Mouse (Mus musculus) midbrain, postnatal 0 days (tissue): ENCODE measurements around the gene Atp1b1. TPM values are rescaled to one million over a fixed set of nuclear protein-coding genes. Genes with fewer than 3 reads are reported as not detected.

Experiments used
- ATAC-seq: fragments of 200-750 bp; cut with Nextera tagmentation; 2 replicates; pipeline ENCODE4 v1.8.0; 2017; ENCODE audit warnings: moderate number of reproducible peaks, mild to moderate bottlenecking, moderate TSS enrichment, moderate library complexity; ENCODE audit not compliant: low FRiP score
- DNase-seq: peaks from one replicate; pipeline ENCODE4 v3.0.0-alpha.2; 2015; ENCODE audit warnings: low spot score
- H3K27ac ChIP-seq: fragments of 300-500 bp; sonication (generic); 2 replicates; pipeline ENCODE4 v1.5.1; 2014; ENCODE audit warnings: low read depth, mild to moderate bottlenecking, low read length, mixed read lengths
- H3K27me3 ChIP-seq: fragments of 300-500 bp; sonication (generic); 2 replicates; pipeline ENCODE4 v1.6.1; 2014; ENCODE audit warnings: low read length, control low read depth, mixed read lengths; ENCODE audit not compliant: insufficient read depth
- H3K36me3 ChIP-seq: fragments of 300-500 bp; sonication (generic); 2 replicates; pipeline ENCODE4 v1.6.1; 2014; ENCODE audit warnings: low read length, control low read depth, mixed read lengths; ENCODE audit not compliant: insufficient read depth
- H3K4me1 ChIP-seq: fragments of 300-500 bp; sonication (generic); 2 replicates; pipeline ENCODE4 v1.6.1; 2014; ENCODE audit warnings: mild to moderate bottlenecking, control low read depth, antibody characterized with exemption, low read length, mixed read lengths; ENCODE audit not compliant: insufficient read depth
- H3K4me2 ChIP-seq: fragments of 300-500 bp; sonication (generic); 2 replicates; pipeline ENCODE4 v1.6.1; 2014; ENCODE audit warnings: low read depth, mild to moderate bottlenecking, low read length, mixed read lengths; ENCODE audit not compliant: poor library complexity, severe bottlenecking
- H3K4me3 ChIP-seq: fragments of 300-500 bp; sonication (generic); 2 replicates; pipeline ENCODE4 v1.5.1; 2014; ENCODE audit warnings: low read depth, mild to moderate bottlenecking, low read length, moderate library complexity
- H3K9ac ChIP-seq: fragments of 300-500 bp; sonication (generic); replicated peaks from 2 replicates; pipeline ENCODE4 v1.6.1; 2014; ENCODE audit warnings: mild to moderate bottlenecking, low read length, moderate library complexity, mixed read lengths; ENCODE audit not compliant: poor library complexity, severe bottlenecking
- H3K9me3 ChIP-seq: fragments of 300-500 bp; sonication (generic); 2 replicates; pipeline ENCODE4 v1.6.1; 2016; ENCODE audit warnings: low read length, control low read depth
- CTCF ChIP-seq: IDR thresholded peaks from 2 replicates; pipeline ENCODE4 v1.5.1; 2016; ENCODE audit warnings: antibody characterized with exemption, mild to moderate bottlenecking
- WGBS: fragments of 180-500 bp; shearing (Covaris S2); extraction: QIAGEN DNeasy Blood & Tissue Kit; methylation state at CpG from one replicate; pipeline ENCODE4 v1.1.7; 2014; 5-methylcytosine and 5-hydroxymethylcytosine counted together
- polyA plus RNA-seq: library from polyadenylated mRNA; unstranded; fragments of >200 nt; fragmentation: Nextera tagmentation; extraction: Ambion mirVana; gene quantifications from 2 replicates; pipeline ENCODE4 v1.2.1, GENCODE M21; 2015
- total RNA-seq: library from RNA; depleted of rRNA; stranded (reverse); fragments of >200 nt; gene quantifications from 2 replicates; pipeline ENCODE4 v1.2.3, GENCODE M21; 2014

Gene Atp1b1
- total and polyA plus RNA-seq, 2 experiments from 2014 or later, result 328 to 530 TPM

DNA sequence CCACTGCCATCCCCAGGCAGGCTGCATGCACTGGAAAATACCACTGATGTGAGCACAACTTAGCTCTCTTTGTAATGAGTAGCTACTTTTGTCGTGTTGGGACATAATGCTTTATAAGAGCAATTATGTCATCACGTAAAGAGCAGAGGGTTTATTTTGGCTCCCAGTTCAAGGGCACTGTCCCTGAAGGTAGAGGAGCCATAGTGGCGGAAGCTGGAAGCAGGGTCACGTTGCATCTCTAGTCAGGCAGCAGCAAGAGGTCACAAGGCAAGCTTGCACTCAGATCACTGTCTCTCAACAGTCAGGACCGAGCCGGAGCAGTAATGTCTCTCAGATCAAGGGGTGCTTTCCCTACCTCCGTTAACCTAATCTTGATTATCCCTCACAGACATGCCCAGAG is 30.4 kb downstream of the Atp1b1 start:
- Histone ChIP-seq H3K4me2 (no peak overlapping the region), H3K9ac (no peak overlapping the region), H3K4me1 (no peaks in the 10 kb centered on the region), H3K4me3 (no peak overlapping the region), H3K27ac (no peak overlapping the region), H3K27me3 (no peaks in the 10 kb centered on the region), H3K9me3 (no peaks in the 10 kb centered on the region), H3K36me3 (no peaks in the 10 kb centered on the region)
- no peak for TF ChIP-seq CTCF
- no peak for ATAC-seq
- whole genome bisulfite sequencing, result 80% methylated on average over 7 of the region's 7 CpGs
- no peak for DNase-seq

GRCm38 (mm10) chr1:164426227-164426626 is 31.9 kb downstream of the Atp1b1 start:
- no peaks in the 10 kb centered on the region for H3K27me3 ChIP-seq
- no peaks in the 10 kb centered on the region for H3K4me1 ChIP-seq
- no peak for ATAC-seq
- no peak for DNase-seq
- H3K27ac ChIP-seq, result no peak overlapping the region
- H3K9me3 ChIP-seq, result no peaks in the 10 kb centered on the region
- WGBS, result 90% methylated on average over 7 of the region's 7 CpGs
- no peak for TF ChIP-seq CTCF
- H3K4me2 ChIP-seq, result no peak overlapping the region
- no peak overlapping the region for H3K4me3 ChIP-seq
- no peak overlapping the region for H3K9ac ChIP-seq
- H3K36me3 ChIP-seq, result no peaks in the 10 kb centered on the region

DNA sequence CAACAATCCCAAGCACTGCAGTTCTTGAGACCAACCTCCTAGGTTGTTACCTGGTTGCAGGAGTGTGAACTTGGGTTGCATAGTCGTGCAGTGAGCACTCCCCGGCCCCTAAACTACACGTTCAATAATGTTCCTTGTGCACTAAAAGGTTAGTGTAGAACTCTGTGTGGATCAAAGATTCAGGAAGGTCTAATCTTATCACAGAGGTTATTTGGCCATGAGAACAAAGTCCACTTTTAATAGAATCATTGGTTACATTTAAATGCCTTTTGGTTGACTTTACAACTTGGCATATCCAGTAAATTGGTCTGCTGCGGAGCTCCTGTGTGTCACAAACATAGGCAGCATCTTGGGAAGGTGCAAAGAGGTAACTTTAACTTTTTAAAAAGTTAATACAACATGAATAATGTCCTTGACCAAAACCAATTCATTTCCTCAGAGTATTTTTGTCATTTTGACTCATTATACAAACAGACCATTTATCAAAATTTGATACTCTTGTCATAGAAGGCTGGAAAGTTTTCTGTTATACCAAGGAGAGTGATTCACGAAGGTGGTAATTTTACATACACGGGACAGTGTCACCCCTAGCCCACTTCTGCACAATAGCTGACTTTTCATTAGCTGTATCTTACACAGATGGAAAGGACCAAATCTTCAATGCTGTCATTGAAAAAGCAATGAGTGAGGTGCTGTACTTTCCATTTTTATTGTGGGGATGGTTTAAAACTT is 37.4 kb downstream of the Atp1b1 start:
- 93% methylated on average over 6 of the region's 6 CpGs for WGBS
- Histone ChIP-seq H3K9ac (no peak overlapping the region), H3K36me3 (no peaks in the 10 kb centered on the region), H3K9me3 (no peaks in the 10 kb centered on the region), H3K4me3 (no peak overlapping the region), H3K27me3 (no peaks in the 10 kb centered on the region), H3K4me1 (no peaks in the 10 kb centered on the region), H3K27ac (no peak overlapping the region), H3K4me2 (no peak overlapping the region)
- DNase-seq (no peak), ATAC-seq (no peak)
- TF ChIP-seq CTCF, result no peak

GRCm38 (mm10) chr1:164419401-164419800 is 38.8 kb downstream of the Atp1b1 start:
- H3K4me1 ChIP-seq, result no peaks in the 10 kb centered on the region
- 84% methylated on average over 8 of the region's 8 CpGs for WGBS

GRCm38 (mm10) chr1:164418320-164418719 is 39.8 kb downstream of the Atp1b1 start:
- H3K4me2 ChIP-seq, result no peak overlapping the region
- TF ChIP-seq CTCF, result no peak
- H3K4me1 ChIP-seq, result no peaks in the 10 kb centered on the region
- no peaks in the 10 kb centered on the region for H3K36me3 ChIP-seq
- 88% methylated on average over 10 of the region's 10 CpGs for WGBS
- no peak overlapping the region for H3K27ac ChIP-seq
- H3K27me3 ChIP-seq, result no peaks in the 10 kb centered on the region
- DNase-seq, result no peak
- H3K9ac ChIP-seq, result no peak overlapping the region
- no peak overlapping the region for H3K4me3 ChIP-seq
- ATAC-seq, result no peak
- H3K9me3 ChIP-seq, result no peaks in the 10 kb centered on the region

More at GRCm38 (mm10) chr1:164419401-164419800, 38.8 kb downstream of the Atp1b1 start:
- Histone ChIP-seq H3K9ac (no peak overlapping the region), H3K4me2 (no peak overlapping the region), H3K9me3 (no peaks in the 10 kb centered on the region), H3K27me3 (no peaks in the 10 kb centered on the region), H3K4me3 (no peak overlapping the region), H3K36me3 (no peaks in the 10 kb centered on the region), H3K27ac (no peak overlapping the region)
- DNase-seq, result no peak
- ATAC-seq, result no peak
- no peak for TF ChIP-seq CTCF

DNA sequence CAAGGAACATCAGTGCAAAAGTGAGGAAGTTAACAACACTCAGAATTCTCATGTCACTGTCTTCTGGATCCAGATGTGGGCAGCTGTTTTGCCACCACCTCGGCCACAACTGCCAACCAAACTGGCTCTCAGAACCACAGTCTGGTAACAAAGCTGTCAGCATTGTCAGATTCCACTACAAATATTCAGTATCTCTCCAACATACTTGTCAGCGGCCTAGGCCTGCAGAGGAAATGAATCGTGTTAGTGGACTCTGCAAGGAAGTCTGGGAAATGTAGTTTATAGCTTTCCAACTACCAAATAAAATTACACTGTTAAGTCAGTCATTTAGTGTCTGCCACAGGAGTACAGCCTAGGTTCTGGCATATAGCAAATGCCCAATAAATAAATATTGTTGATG is 40.6 kb downstream of the Atp1b1 start:
- Histone ChIP-seq H3K27ac (no peak overlapping the region), H3K36me3 (no peaks in the 10 kb centered on the region), H3K4me1 (no peaks in the 10 kb centered on the region), H3K9me3 (no peaks in the 10 kb centered on the region), H3K4me2 (no peak overlapping the region), H3K27me3 (no peaks in the 10 kb centered on the region), H3K4me3 (no peak overlapping the region), H3K9ac (no peak overlapping the region)
- TF ChIP-seq CTCF, result no peak
- ATAC-seq (no peak), DNase-seq (no peak)
- 82% methylated on average over 3 of the region's 3 CpGs for WGBS
